Mouse (Mus musculus) E14TG2a.4 (cell line): ENCODE data around the gene Plekhg1.

Experiments used
- CTCF ChIP-seq: conservative IDR thresholded peaks from 2 replicates; pipeline ENCODE4 v1.5.1; 2014; ENCODE audit warnings: low read length
- NANOG ChIP-seq: IDR thresholded peaks from 2 replicates; pipeline ENCODE4 v1.6.1; 2014; ENCODE audit warnings: borderline replicate concordance, low read length, mixed read lengths
- POU5F1 ChIP-seq: IDR thresholded peaks from 2 replicates; pipeline ENCODE4 v1.6.1; 2014; ENCODE audit warnings: low read length, borderline replicate concordance

- TF ChIP-seq CTCF: no peak
- TF ChIP-seq POU5F1: no peak
- no peak for TF ChIP-seq NANOG
These were observed 196.7 kb downstream of the Plekhg1 start for GRCm38 (mm10) chr10:3936864-3937263.
